Mouse (Mus musculus): ENCODE results near the gene Slco1a1.
"Not testable (repeated sequence)": the region's sequence is repeated elsewhere in the genome, so short reads cannot be mapped to it uniquely, and the experiment has no call there.

Slco1a1 gene

GRCm38 (mm10) chr6:141946862-141947261, at the start of gene Slco1a1:
Slco1a1 (minus strand) TSS chr6:141946962.
- no peak for DNase-seq (ENCODE audit: low read depth, low spot score)

DNA sequence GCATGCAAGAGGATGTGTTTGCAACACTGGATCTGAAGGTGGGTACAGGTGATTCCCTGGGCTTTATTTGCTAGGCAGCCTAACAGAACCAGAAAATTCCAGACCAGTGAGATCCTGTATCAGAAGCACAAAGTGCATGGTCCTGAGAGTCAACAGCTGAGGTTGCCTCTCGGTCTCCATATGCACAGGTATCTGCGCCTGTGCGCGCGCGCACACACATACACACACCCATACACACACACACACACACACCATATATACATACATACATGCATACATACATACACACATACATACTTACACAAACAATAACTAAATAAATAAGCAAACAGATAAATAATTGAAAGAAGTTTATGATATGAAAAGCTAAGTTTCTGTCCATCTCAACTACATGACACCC, 40.0 kb upstream of the Slco1a1 start:
- no peak for DNase-seq (ENCODE audit: low read depth, low spot score)

GRCm38 (mm10) chr6:141984644-141985043, 37.9 kb upstream of the Slco1a1 start:
- no peak for DNase-seq (ENCODE audit: low read depth, low spot score)

GRCm38 (mm10) chr6:141962420-141962819, 15.7 kb upstream of the Slco1a1 start:
- DNase-seq (ENCODE audit: low read depth, low spot score), result no peak

- no peak for DNase-seq (ENCODE audit: low read depth, low spot score)
These were observed 15.1 kb upstream of the Slco1a1 start for GRCm38 (mm10) chr6:141961861-141962260.

- DNase-seq (ENCODE audit: low read depth, low spot score), result no peak
These were observed 13.7 kb upstream of the Slco1a1 start for GRCm38 (mm10) chr6:141960482-141960881.

GRCm38 (mm10) chr6:141940451-141940850, 6.3 kb downstream of the Slco1a1 start:
- no peak for DNase-seq (ENCODE audit: low read depth, low spot score)

DNA sequence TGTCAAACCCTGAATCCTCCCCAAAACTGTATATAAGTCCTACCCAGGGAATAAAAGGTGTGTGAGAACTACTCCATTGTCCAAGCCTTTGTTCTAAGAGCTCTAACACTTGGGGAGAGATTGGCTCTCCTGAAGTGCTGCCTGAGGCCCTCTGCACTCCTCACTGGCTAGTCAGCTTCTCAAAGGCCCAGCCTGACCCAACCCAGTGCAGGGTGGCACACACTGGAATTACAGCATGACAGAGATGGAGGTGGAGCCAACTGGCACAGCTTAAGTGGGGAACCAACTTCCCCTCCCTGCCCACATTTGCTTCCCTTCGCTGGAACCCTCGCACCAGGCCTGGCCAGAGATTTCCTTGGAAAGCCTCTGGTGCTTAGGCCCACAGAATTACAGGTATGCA, 48.6 kb downstream of the Slco1a1 start:
- DNase-seq (ENCODE audit: low read depth, low spot score), result no peak

DNA sequence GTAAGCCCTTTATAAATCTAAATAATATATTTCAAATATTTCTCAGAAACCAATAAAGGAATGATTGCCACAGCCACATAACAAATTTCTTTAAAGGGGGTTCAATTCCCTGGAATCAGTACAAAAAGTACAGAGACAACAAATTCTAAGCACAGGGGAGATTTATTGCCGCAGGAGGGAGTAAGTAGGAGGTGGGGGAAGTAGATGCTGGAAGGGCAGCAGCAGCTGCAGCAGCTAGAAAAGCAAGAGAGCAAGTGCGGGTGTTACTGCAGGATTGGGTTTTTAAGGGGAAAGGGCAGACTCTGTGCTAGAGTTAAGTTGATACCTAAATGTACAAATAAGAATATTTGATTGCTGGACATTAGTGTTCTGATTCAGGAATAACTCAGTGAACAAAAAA, 57.0 kb downstream of the Slco1a1 start:
- no peak for DNase-seq (ENCODE audit: low read depth, low spot score)

DNA sequence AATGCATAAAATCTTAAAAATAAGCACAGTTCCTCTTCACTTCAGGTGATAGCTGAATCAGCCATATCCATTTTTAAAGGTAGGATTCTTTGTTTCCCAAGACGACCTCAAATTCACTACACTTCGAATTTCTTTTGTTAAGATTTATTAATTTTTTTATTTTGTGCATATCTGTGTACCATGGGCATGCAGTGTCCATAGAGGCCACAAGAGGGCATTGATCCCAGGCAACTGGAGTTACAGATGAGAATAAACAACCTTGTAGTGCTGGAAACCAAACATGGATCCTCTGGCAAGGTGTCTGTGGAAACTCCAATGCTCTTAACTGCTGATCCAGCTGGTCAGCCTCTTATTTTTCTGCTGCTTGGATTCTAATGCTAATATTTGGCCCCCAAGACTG, 58.5 kb downstream of the Slco1a1 start:
- DNase-seq (ENCODE audit: low read depth, low spot score), result no peak

- no peak for DNase-seq (ENCODE audit: low read depth, low spot score)
These were observed 64.2 kb downstream of the Slco1a1 start for GRCm38 (mm10) chr6:141882581-141882980.

DNA sequence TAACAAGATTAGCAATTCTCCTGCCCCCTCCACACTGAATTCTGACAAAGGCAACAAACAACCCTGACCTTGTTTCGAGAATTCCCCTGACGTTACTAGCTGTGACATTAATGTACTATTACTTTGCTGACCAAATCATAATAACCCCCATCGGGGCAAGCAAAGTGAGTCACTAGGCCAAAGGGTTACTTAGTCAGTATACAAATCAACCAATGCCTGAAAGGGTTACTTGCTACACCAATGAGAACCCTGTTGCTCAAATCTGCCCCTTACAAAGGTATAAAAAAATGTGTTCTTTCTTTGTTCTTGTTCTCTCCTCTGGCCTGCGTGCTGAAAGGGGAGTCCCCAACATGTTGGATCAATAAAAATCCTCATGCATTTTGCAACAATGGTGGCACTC, 71.0 kb downstream of the Slco1a1 start:
- DNase-seq (ENCODE audit: low read depth, low spot score), result not testable (repeated sequence)

DNA sequence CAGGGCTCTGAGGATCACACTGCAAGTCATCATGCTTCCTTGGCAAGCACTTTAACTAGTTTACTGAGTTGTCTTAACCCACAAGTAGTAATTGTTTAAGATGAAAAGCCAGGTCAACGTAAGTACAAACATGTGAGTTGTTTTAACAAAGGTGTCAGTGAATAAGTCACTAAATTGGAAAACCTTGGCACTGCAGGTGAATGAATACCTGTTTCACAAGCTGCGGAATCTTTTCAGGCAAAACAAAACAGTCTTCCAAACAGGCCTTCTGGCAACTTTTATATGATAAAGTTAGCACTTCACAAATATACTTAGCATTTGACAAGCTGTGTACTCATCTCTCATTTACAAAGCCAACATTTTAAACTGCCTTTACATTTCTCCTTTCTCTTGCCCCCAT, 75.1 kb downstream of the Slco1a1 start:
- no peak for DNase-seq (ENCODE audit: low read depth, low spot score)

- no peak for DNase-seq (ENCODE audit: low read depth, low spot score)
These were observed 78.0 kb downstream of the Slco1a1 start for GRCm38 (mm10) chr6:141868735-141869134.

- no peak for DNase-seq (ENCODE audit: low read depth, low spot score)
These were observed 80.7 kb downstream of the Slco1a1 start for GRCm38 (mm10) chr6:141866026-141866425.

GRCm38 (mm10) chr6:141857735-141858531, 88.8 kb downstream of the Slco1a1 start:
- no peak for DNase-seq (ENCODE audit: low read depth, low spot score)
